Mouse (Mus musculus): ENCODE results near the gene Tmem265.

DNA sequence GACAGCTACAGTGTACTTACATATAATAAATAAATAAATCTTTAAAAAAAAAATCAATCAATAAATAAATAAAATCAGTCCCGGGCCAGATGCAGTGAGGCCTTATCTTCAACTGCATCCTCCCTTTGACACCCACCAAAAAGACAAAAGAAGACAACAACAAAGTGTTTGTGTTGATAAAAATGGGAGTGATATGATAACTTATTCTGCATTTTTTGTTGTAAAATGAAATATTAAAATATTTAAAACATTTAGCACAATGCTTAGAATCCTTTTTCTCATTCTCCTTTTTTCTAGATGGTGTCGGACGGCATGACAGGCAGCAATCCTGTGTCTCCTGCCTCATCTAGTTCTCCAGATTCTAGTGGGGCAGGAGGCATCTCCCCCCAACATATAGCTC, 41.9 kb upstream of the Tmem265 start, which contains the start of gene Gm42715:
- TF ChIP-seq CTCF (IDR thresholded peaks at IDR 0.05; ENCODE audit: insufficient read depth, low read depth, low read length), result no peak
- no peak for TF ChIP-seq POLR2A (IDR thresholded peaks at IDR 0.05; ENCODE audit: insufficient read depth, low read depth, low read length)

Data from olfactory bulb, adult 2 months (tissue).